Mouse (Mus musculus) CD4-positive, CD25-positive, alpha-beta regulatory T cell, adult 4 months (primary cell): ENCODE results near the gene Shank2. TPM values are rescaled to one million over a fixed set of nuclear protein-coding genes. Genes with fewer than 3 reads are reported as not detected.

Source experiments
- ATAC-seq: one replicate; pipeline ENCODE4 v1.8.0; 2017
- polyA plus RNA-seq, 2 experiments: library from polyadenylated mRNA; unstranded; fragments of 100-300 nt; shearing (Covaris generic); gene quantifications; one replicate each; pipeline ENCODE4 v1.2.1; 2017

Gene Shank2
- polyA plus RNA-seq, result under 1 TPM in 1 of 2 experiments, not detected in 1; 0.05 TPM

GRCm38 (mm10) chr7:144001628-144002027, at the start of gene Shank2:
Shank2 (plus strand) TSS chr7:144001928.
- ATAC-seq, result no peak

GRCm38 (mm10) chr7:143952130-143952529, 49.6 kb upstream of the Shank2 start:
- ATAC-seq, result no peak

- ATAC-seq, result no peak
These were observed 45.0 kb upstream of the Shank2 start for GRCm38 (mm10) chr7:143956575-143957295.

- ATAC-seq, result no peak
These were observed 43.6 kb upstream of the Shank2 start for GRCm38 (mm10) chr7:143958030-143958565.

GRCm38 (mm10) chr7:143963813-143964212, 37.9 kb upstream of the Shank2 start:
- no peak for ATAC-seq

- no peak for ATAC-seq
These were observed 35.1 kb upstream of the Shank2 start for GRCm38 (mm10) chr7:143966621-143967020.

GRCm38 (mm10) chr7:143977491-143977830, 24.3 kb upstream of the Shank2 start:
- no peak for ATAC-seq

GRCm38 (mm10) chr7:143977831-143978682, 23.7 kb upstream of the Shank2 start:
- no peak for ATAC-seq

GRCm38 (mm10) chr7:143978741-143979371, 22.9 kb upstream of the Shank2 start:
- no peak for ATAC-seq

- ATAC-seq, result no peak
These were observed 21.7 kb upstream of the Shank2 start for GRCm38 (mm10) chr7:143979986-143980385.

GRCm38 (mm10) chr7:143986281-143986680, 15.4 kb upstream of the Shank2 start:
- ATAC-seq, result no peak

- no peak for ATAC-seq
These were observed 10.6 kb upstream of the Shank2 start for GRCm38 (mm10) chr7:143991160-143991559.

GRCm38 (mm10) chr7:143999073-143999472, 2.7 kb upstream of the Shank2 start:
- ATAC-seq, result no peak

GRCm38 (mm10) chr7:144003471-144003870, 1.7 kb downstream of the Shank2 start:
- ATAC-seq, result no peak

GRCm38 (mm10) chr7:144008079-144008478, 6.4 kb downstream of the Shank2 start:
- no peak for ATAC-seq

GRCm38 (mm10) chr7:144008985-144009384, 7.3 kb downstream of the Shank2 start:
- no peak for ATAC-seq

- ATAC-seq, result no peak
These were observed 12.8 kb downstream of the Shank2 start for GRCm38 (mm10) chr7:144014485-144014884.

GRCm38 (mm10) chr7:144021801-144022200, 20.1 kb downstream of the Shank2 start:
- ATAC-seq, result no peak

GRCm38 (mm10) chr7:144022682-144023081, 21.0 kb downstream of the Shank2 start:
- no peak for ATAC-seq

- no peak for ATAC-seq
These were observed 21.8 kb downstream of the Shank2 start for GRCm38 (mm10) chr7:144023561-144023960.

GRCm38 (mm10) chr7:144026024-144026752, 24.5 kb downstream of the Shank2 start:
- ATAC-seq, result no peak

GRCm38 (mm10) chr7:144029246-144029645, 27.5 kb downstream of the Shank2 start:
- ATAC-seq, result no peak
